29 mouse cellular contexts compared by ENCODE assay signal in genomic region chr8:51254109-51254508, GRCm38 (mm10).
"Had no signal": no experiment of that assay in that cellular context is flagged by ENCODE, and none has a peak within 500 bp of the region (broad histone marks: within the 10 kb centered on the region; RNA-seq: fewer than 3 reads in every experiment).

No protein-coding gene starts in this region.

- H3K27me3 ChIP-seq: embryonic facial prominence, embryonic 12.5 days; embryonic facial prominence, embryonic 13.5 days; embryonic facial prominence, embryonic 15.5 days; forebrain, embryonic 12.5 days; forebrain, embryonic 13.5 days; forebrain, embryonic 15.5 days had no signal

- ATAC-seq: forebrain, embryonic 13.5 days; forebrain, embryonic 14.5 days; forebrain, embryonic 15.5 days; forebrain, embryonic 16.5 days; forebrain, postnatal 0 days had no signal

- H3K9ac ChIP-seq: embryonic facial prominence, embryonic 12.5 days; embryonic facial prominence, embryonic 13.5 days; embryonic facial prominence, embryonic 15.5 days; forebrain, embryonic 12.5 days; forebrain, embryonic 13.5 days; forebrain, embryonic 15.5 days; forebrain, postnatal 0 days had no signal

- DNase-seq: cerebellum, adult 2 months; cerebellum, adult 8-10 months; cerebellum, adult 9-10 months; cerebellum, adult 9-11 months; cerebellum, postnatal 10 days; cerebellum, postnatal 14 days; cerebellum, postnatal 25 days; cerebellum, postnatal 36 days; embryo, embryonic 11 days; forebrain, postnatal 0 days; gastrocnemius, adult 2 months; gastrocnemius, postnatal 10 days; gastrocnemius, postnatal 14 days; gastrocnemius, postnatal 25 days; gastrocnemius, postnatal 36 days; heart, adult 11 months; heart, adult 18-20 months; heart, adult 2 months had no signal

- H3K4me2 ChIP-seq: embryonic facial prominence, embryonic 12.5 days; embryonic facial prominence, embryonic 13.5 days; embryonic facial prominence, embryonic 15.5 days; forebrain, embryonic 12.5 days; forebrain, embryonic 13.5 days; forebrain, embryonic 15.5 days had no signal

- H3K4me1 ChIP-seq: embryonic facial prominence, embryonic 10.5 days; embryonic facial prominence, embryonic 12.5 days; embryonic facial prominence, embryonic 13.5 days; embryonic facial prominence, embryonic 15.5 days; forebrain, embryonic 10.5 days; forebrain, embryonic 12.5 days; forebrain, embryonic 13.5 days; forebrain, embryonic 15.5 days had no signal

- H3K9me3 ChIP-seq: embryonic facial prominence, embryonic 10.5 days; embryonic facial prominence, embryonic 12.5 days; embryonic facial prominence, embryonic 13.5 days; embryonic facial prominence, embryonic 15.5 days; forebrain, embryonic 10.5 days; forebrain, embryonic 12.5 days; forebrain, embryonic 13.5 days; forebrain, embryonic 15.5 days had no signal

- H3K4me3 ChIP-seq: embryonic facial prominence, embryonic 10.5 days; embryonic facial prominence, embryonic 12.5 days; embryonic facial prominence, embryonic 13.5 days; embryonic facial prominence, embryonic 15.5 days; erythroblast, embryonic 14.5 days; forebrain, embryonic 10.5 days; forebrain, embryonic 12.5 days; forebrain, embryonic 13.5 days; forebrain, embryonic 15.5 days; gastrocnemius, adult 2 months; heart, adult 2 months had no signal

- H3K27ac ChIP-seq: embryonic facial prominence, embryonic 10.5 days; embryonic facial prominence, embryonic 12.5 days; embryonic facial prominence, embryonic 13.5 days; embryonic facial prominence, embryonic 15.5 days; forebrain, embryonic 10.5 days; forebrain, embryonic 12.5 days; forebrain, embryonic 13.5 days; forebrain, embryonic 15.5 days; gastrocnemius, adult 2 months; heart, adult 2 months had no signal

- H3K36me3 ChIP-seq: embryonic facial prominence, embryonic 10.5 days; embryonic facial prominence, embryonic 12.5 days; embryonic facial prominence, embryonic 13.5 days; embryonic facial prominence, embryonic 15.5 days; forebrain, embryonic 10.5 days; forebrain, embryonic 12.5 days; forebrain, embryonic 15.5 days had no signal
